Comparison of ENCODE assay signal across 11 mouse cellular contexts in genomic region chr4:155295026-155295590, GRCm38 (mm10). TPM values are rescaled to one million over a fixed set of nuclear protein-coding genes. Genes with fewer than 3 reads are reported as not detected.
A peak's percentile ranks its signal among the peaks of the same experiment; 100 is the strongest.
DNase-seq lines count a peak whose midpoint lies in the region; ATAC-seq and TF ChIP-seq lines count a peak whose summit lies in the region.
"Had no signal": no experiment of that assay in that cellular context is flagged by ENCODE, and none has a peak within 500 bp of the region (broad histone marks: within the 10 kb centered on the region; RNA-seq: fewer than 3 reads in every experiment).

No protein-coding gene starts in this region.

- no peaks in the 10 kb centered on the region for H3K4me1 ChIP-seq in forebrain, embryonic 14.5 days (ENCODE audit: control insufficient read depth, insufficient read depth, low read length)
- no peaks in the 10 kb centered on the region for H3K4me1 ChIP-seq in forebrain, embryonic 12.5 days
- H3K4me1 ChIP-seq in E14TG2a.4 (replicated peaks; ENCODE audit: low read depth, low read length) = peaks cover 64% of the 10 kb centered on the region
- H3K4me1 ChIP-seq: embryonic facial prominence, embryonic 12.5 days had no signal

- peak; percentile 59 for TF ChIP-seq CTCF in layer of hippocampus, adult 2 months (conservative IDR thresholded peaks at IDR 0.05)
- TF ChIP-seq CTCF in E14TG2a.4 (conservative IDR thresholded peaks at IDR 0.05; ENCODE audit: low read length) = peak; percentile 49

- H3K4me2 ChIP-seq in forebrain, embryonic 14.5 days (ENCODE audit: low read length) = no peak overlapping the region
- H3K4me2 ChIP-seq in forebrain, embryonic 12.5 days = no peak overlapping the region
- H3K4me2 ChIP-seq: embryonic facial prominence, embryonic 12.5 days; liver, embryonic 11.5 days had no signal

- no peaks in the 10 kb centered on the region for H3K27me3 ChIP-seq in forebrain, embryonic 14.5 days (replicated peaks; ENCODE audit: control insufficient read depth, insufficient read depth, low read length)
- no peaks in the 10 kb centered on the region for H3K27me3 ChIP-seq in forebrain, embryonic 12.5 days
- no peaks in the 10 kb centered on the region for H3K27me3 ChIP-seq in E14TG2a.4 (ENCODE audit: insufficient read depth, low read length)
- H3K27me3 ChIP-seq: embryonic facial prominence, embryonic 12.5 days had no signal

- H3K4me3 ChIP-seq in forebrain, embryonic 14.5 days (ENCODE audit: low read depth, low read length) = no peak overlapping the region
- no peak overlapping the region for H3K4me3 ChIP-seq in forebrain, embryonic 12.5 days (replicated peaks)
- H3K4me3 ChIP-seq in layer of hippocampus, adult 2 months = no peak overlapping the region
- peak overlapping the region; percentile 17; the same call in 1 of the 2 replicates for H3K4me3 ChIP-seq in E14TG2a.4 (replicated peaks; ENCODE audit: low read length)
- H3K4me3 ChIP-seq: embryonic facial prominence, embryonic 12.5 days; myocyte had no signal

- WGBS in forebrain, embryonic 14.5 days = 84% methylated on average over 10 of the region's 10 CpGs
- WGBS in forebrain, embryonic 12.5 days = 81% methylated on average over 10 of the region's 10 CpGs

- peak overlapping the region; percentile 80 for H3K27ac ChIP-seq in forebrain, embryonic 14.5 days (ENCODE audit: low read depth, low read length)
- H3K27ac ChIP-seq in forebrain, embryonic 12.5 days = no peak overlapping the region
- H3K27ac ChIP-seq in layer of hippocampus, adult 2 months = peak overlapping the region; percentile 87
- H3K27ac ChIP-seq: embryonic facial prominence, embryonic 12.5 days had no signal

- ATAC-seq in forebrain, embryonic 14.5 days = no peak
- ATAC-seq in forebrain, embryonic 12.5 days (ENCODE audit: low FRiP score) = no peak
- ATAC-seq in frontal cortex, adult (ENCODE audit: low TSS enrichment) = no peak

- H3K9ac ChIP-seq in forebrain, embryonic 14.5 days (ENCODE audit: low read length) = no peak overlapping the region
- no peak overlapping the region for H3K9ac ChIP-seq in forebrain, embryonic 12.5 days
- H3K9ac ChIP-seq: embryonic facial prominence, embryonic 12.5 days had no signal

- no peaks in the 10 kb centered on the region for H3K36me3 ChIP-seq in forebrain, embryonic 14.5 days (ENCODE audit: control insufficient read depth, insufficient read depth, low read length)
- H3K36me3 ChIP-seq in forebrain, embryonic 12.5 days (replicated peaks) = no peaks in the 10 kb centered on the region
- peaks cover 11% of the 10 kb centered on the region for H3K36me3 ChIP-seq in E14TG2a.4 (ENCODE audit: insufficient read depth, low read length)
- H3K36me3 ChIP-seq: embryonic facial prominence, embryonic 12.5 days had no signal

- no peaks in the 10 kb centered on the region for H3K9me3 ChIP-seq in forebrain, embryonic 14.5 days (replicated peaks; ENCODE audit: control insufficient read depth, low read length)
- H3K9me3 ChIP-seq in forebrain, embryonic 12.5 days = no peaks in the 10 kb centered on the region
- no peaks in the 10 kb centered on the region for H3K9me3 ChIP-seq in E14TG2a.4 (ENCODE audit: low read length)
- H3K9me3 ChIP-seq: embryonic facial prominence, embryonic 12.5 days had no signal

- no peak for DNase-seq in forebrain, embryonic 14.5 days (ENCODE audit: low spot score)
- DNase-seq in layer of hippocampus, adult 2 months (ENCODE audit: low spot score in 2 of 2) = no peak
- DNase-seq in layer of hippocampus, postnatal 25 days (ENCODE audit: extremely low spot score in 1 of 2, low spot score in 1 of 2) = no peak
- DNase-seq in cerebellum, postnatal 25 days = peak; percentile 62 to 67
- DNase-seq in thymus, postnatal 36 days = no peak

RNA-seq across cellular contexts. Expression of gene Faap20, which starts 45.5 kb away (rescaled TPM):
- 81.2 and 87.4 TPM in 2 replicates for polyA plus RNA-seq in forebrain, embryonic 14.5 days (2014; fragmentation: Nextera tagmentation; extraction: Ambion mirVana)
- 96.4 and 96.9 TPM in 2 replicates for polyA plus RNA-seq in forebrain, embryonic 12.5 days (2016; fragmentation: Nextera tagmentation; extraction: Ambion mirVana)
- total RNA-seq in layer of hippocampus, adult 2 months (2021) = 10 to 100 TPM; 29.2 to 34.3 TPM
- 10 to 100 TPM; 29.2 to 36.6 TPM for total RNA-seq in layer of hippocampus, postnatal 25 days (2021)

Comparison
In these comparisons a context has a peak if more than half of its experiments do, and no peak if none do; other contexts are left out.
1. DNase-seq: peak in cerebellum, postnatal 25 days (2 of 2); none in forebrain, embryonic 14.5 days (single experiment), layer of hippocampus, adult 2 months (0 of 2), layer of hippocampus, postnatal 25 days (0 of 2) and thymus, postnatal 36 days (0 of 2).